Mouse (Mus musculus) ES-CJ7 (cell line): ENCODE results near the gene Olfr3.

Experiments
- DNase-seq: peaks from one replicate; pipeline ENCODE4 v3.0.0; 2011; ENCODE audit warnings: low read depth, low spot score

The Olfr3 gene

DNA sequence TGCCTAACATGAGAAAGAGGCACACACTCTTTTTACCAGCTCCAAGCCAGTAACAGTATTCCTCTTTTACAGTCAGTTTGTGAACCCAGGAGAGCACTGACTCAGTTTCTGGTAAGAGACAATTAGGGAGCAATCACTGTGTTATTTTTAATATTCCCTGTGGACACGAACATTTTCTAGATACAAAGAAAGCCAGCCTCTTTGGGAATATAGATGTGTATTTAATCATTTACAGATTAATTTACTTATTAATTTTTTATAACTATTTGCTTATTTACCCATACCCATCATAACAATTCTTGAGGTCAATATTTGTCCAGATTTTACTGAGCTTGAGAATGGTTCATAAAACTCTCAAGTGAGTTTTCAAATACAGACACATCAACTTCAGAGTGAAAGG is at the start of gene Olfr3:
TSS of gene Olfr3 (minus strand) at position 101 of the 400 bp plus-strand sequence.
- DNase-seq = no peak

DNA sequence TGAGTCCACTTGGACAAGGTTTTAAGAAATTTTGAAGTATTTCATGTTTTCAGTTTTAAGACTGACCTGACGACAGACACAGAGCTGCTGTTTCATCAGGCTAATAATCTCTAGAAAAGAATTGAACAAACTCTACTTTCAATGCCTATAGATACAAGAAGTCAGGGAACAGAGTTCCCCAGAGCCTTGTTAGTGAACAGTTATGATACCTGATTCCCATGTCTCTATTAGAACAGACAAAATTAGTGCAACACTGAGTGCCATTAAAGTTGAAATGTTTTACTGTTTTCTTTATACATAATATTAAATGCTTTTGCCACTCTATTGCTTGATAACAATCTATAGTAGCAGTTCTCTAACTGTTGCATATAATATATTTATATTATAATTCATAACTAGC is 45.7 kb upstream of the Olfr3 start, which contains the start of gene Olfr351:
TSS of gene Olfr351 (minus strand) at position 101 of the 400 bp plus-strand sequence.
- DNase-seq = no peak

DNA sequence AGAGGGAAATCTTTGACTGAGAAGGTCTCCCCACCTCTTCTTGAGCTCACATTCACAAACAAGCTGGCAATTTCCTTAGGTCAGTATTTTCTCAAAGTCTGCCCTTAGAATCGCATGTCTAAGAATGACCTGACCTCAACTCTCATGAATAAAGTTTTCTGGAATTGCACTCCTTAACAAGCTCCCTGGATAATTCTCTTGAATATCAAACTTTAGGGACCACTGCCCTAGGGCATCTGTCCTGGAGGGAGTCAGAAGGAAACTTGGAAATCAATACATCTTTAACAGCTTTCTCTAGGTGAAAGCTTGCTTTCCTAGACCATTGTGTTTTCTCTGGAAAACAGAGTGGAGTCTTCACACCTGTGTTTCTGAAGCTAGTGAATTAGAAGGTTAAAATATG is 29.2 kb upstream of the Olfr3 start, which contains the start of gene Olfr350:
TSS of gene Olfr350 (plus strand) at position 301 of the 400 bp plus-strand sequence.
- no peak for DNase-seq

DNA sequence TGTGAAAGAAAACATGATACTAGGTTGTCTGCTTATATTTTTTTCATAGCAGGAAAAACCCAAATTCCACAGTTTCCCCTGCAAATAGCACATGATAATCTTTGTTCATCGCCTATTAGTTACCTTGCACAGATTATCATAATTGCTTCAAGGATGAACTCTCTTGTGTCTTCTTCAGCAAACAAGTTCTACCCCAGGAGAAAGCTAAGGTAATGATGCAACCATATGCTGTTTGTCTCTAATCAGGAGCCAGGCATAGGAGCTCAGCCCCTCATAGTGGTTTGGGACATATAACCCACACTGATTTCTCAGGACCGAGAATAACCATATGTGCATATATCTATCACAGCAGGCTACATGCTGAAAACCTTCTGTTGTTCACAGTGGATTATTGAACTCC is 26.6 kb downstream of the Olfr3 start, which contains the start of gene Olfr50:
TSS of gene Olfr50 (plus strand) at position 301 of the 400 bp plus-strand sequence.
- no peak for DNase-seq

DNA sequence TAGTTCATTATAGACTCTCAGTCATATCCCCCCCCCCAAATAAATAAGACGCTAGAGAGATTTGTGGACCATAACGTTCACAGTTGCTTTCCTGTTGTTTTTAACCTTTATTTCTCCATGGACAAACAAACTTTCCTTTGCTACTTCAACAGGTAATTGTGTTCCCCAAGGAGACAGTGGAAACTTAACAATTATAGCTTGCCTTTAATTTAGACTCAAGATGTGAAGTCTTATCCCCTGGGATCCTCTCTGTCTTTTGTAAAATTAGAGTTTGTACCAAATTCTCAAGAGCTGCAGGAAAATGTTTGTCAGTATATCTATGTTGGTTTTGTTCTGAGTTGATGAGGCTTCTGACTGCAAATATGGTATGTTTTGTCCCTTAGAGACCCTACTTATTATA is 32.9 kb downstream of the Olfr3 start, which contains the start of gene Olfr348:
TSS of gene Olfr348 (plus strand) at position 301 of the 400 bp plus-strand sequence.
- no peak for DNase-seq
